Mouse (Mus musculus) heart, embryonic 10.5 days (tissue): Measurements from ENCODE around the gene Gdf11. TPM values are rescaled to one million over a fixed set of nuclear protein-coding genes. Genes with fewer than 3 reads are reported as not detected.

ENCODE experiments used
- DNase-seq: peaks from one replicate; pipeline ENCODE4 v3.0.0-alpha.2; 2017; ENCODE audit warnings: low spot score
- H3K27ac ChIP-seq: fragments of 300-500 bp; sonication (generic); 2 replicates; pipeline ENCODE4 v1.5.1; 2016; ENCODE audit warnings: mild to moderate bottlenecking
- H3K27me3 ChIP-seq: fragments of 300-500 bp; sonication (generic); 2 replicates; pipeline ENCODE4 v1.6.1; 2016; ENCODE audit warnings: mild to moderate bottlenecking; ENCODE audit not compliant: poor library complexity, insufficient read depth, severe bottlenecking
- H3K36me3 ChIP-seq: fragments of 300-500 bp; sonication (generic); 2 replicates; pipeline ENCODE4 v1.6.1; 2016; ENCODE audit warnings: mild to moderate bottlenecking, moderate library complexity
- H3K4me1 ChIP-seq: fragments of 300-500 bp; sonication (generic); 2 replicates; pipeline ENCODE4 v1.6.1; 2016; ENCODE audit warnings: mild to moderate bottlenecking
- H3K4me3 ChIP-seq: fragments of 300-500 bp; sonication (generic); 2 replicates; pipeline ENCODE4 v1.5.1; 2016; ENCODE audit warnings: mild to moderate bottlenecking, moderate library complexity
- H3K9me3 ChIP-seq: fragments of 300-500 bp; sonication (generic); 2 replicates; pipeline ENCODE4 v1.6.1; 2016; ENCODE audit warnings: mild to moderate bottlenecking, moderate library complexity
- WGBS: fragments of 180-500 bp; shearing (Covaris S2); methylation state at CpG from one replicate; pipeline ENCODE4 v1.1.7; 2016; 5-methylcytosine and 5-hydroxymethylcytosine counted together
- polyA plus RNA-seq: library from polyadenylated mRNA; unstranded; fragments of >200 nt; fragmentation: Nextera tagmentation; extraction: Ambion mirVana; gene quantifications from 2 replicates; pipeline ENCODE4 v1.2.1, GENCODE M21; 2016

Gene Gdf11
- polyA plus RNA-seq, 1 experiment from 2014 or later: 5.7 TPM

GRCm38 (mm10) chr10:128928356-128928755, 36.8 kb upstream of the Gdf11 start:
- Histone ChIP-seq H3K27me3 (peaks cover 48% of the 10 kb centered on the region), H3K4me1 (peaks cover 10% of the 10 kb centered on the region)
- DNase-seq: no peak

GRCm38 (mm10) chr10:128923935-128924334, 32.4 kb upstream of the Gdf11 start, which contains the start of gene Bloc1s1:
Gene Bloc1s1 (minus strand): TSS chr10:128924035.
- Histone ChIP-seq H3K4me3 (peak within 1 kb of the TSS; percentile 87), H3K4me1 (peaks cover 42% of the 10 kb centered on the region), H3K36me3 (no peaks in the 10 kb centered on the region), H3K27me3 (peaks cover 14% of the 10 kb centered on the region), H3K27ac (peak within 1 kb of the TSS; percentile 91), H3K9me3 (no peaks in the 10 kb centered on the region)
- WGBS: 66% methylated on average over 9 of the region's 9 CpGs
- no peak for DNase-seq

More at GRCm38 (mm10) chr10:128928356-128928755, 36.8 kb upstream of the Gdf11 start:
- 38% methylated on average over 4 of the region's 4 CpGs for WGBS
- no peak overlapping the region for H3K4me3 ChIP-seq
- H3K9me3 ChIP-seq: no peaks in the 10 kb centered on the region
- no peaks in the 10 kb centered on the region for H3K36me3 ChIP-seq
- H3K27ac ChIP-seq: no peak overlapping the region

GRCm38 (mm10) chr10:128923013-128923691, 31.6 kb upstream of the Gdf11 start:
- Histone ChIP-seq H3K4me1 (peaks cover 42% of the 10 kb centered on the region), H3K4me3 (peak overlapping the region; percentile 87), H3K27ac (peak overlapping the region; percentile 91), H3K27me3 (0 out of 2 replicates have a peak, but pooled peaks cover 10% of the 10 kb centered on the region), H3K36me3 (peaks cover 2% of the 10 kb centered on the region; the same call in 1 of the 2 replicates), H3K9me3 (no peaks in the 10 kb centered on the region)
- under 1% methylated on average over 42 of the region's 42 CpGs for WGBS
- DNase-seq: peak; percentile 96

DNA sequence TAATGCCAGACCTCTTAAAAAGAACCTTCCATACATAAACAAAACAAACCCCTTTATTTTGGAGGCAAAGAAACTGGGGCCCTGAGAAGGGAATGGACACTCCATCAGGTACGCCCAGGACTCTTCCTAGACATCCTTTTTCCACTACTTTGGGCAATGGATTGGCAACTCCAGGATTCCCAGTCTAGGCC, 31.2 kb upstream of the Gdf11 start, which contains the start of gene Rdh5:
TSS of gene Rdh5 (minus strand) at position 67 of the 191 bp plus-strand sequence.
- H3K4me3 ChIP-seq: peak within 1 kb of the TSS; percentile 87
- H3K9me3 ChIP-seq: no peaks in the 10 kb centered on the region
- H3K27me3 ChIP-seq: 0 out of 2 replicates have a peak, but pooled peaks cover 5% of the 10 kb centered on the region
- H3K27ac ChIP-seq: peak within 1 kb of the TSS; percentile 91
- H3K36me3 ChIP-seq: peaks cover 7% of the 10 kb centered on the region; the same call in 1 of the 2 replicates
- no peak for DNase-seq
- peaks cover 42% of the 10 kb centered on the region for H3K4me1 ChIP-seq
- WGBS: 6% methylated on average over 1 of the region's 1 CpGs

DNA sequence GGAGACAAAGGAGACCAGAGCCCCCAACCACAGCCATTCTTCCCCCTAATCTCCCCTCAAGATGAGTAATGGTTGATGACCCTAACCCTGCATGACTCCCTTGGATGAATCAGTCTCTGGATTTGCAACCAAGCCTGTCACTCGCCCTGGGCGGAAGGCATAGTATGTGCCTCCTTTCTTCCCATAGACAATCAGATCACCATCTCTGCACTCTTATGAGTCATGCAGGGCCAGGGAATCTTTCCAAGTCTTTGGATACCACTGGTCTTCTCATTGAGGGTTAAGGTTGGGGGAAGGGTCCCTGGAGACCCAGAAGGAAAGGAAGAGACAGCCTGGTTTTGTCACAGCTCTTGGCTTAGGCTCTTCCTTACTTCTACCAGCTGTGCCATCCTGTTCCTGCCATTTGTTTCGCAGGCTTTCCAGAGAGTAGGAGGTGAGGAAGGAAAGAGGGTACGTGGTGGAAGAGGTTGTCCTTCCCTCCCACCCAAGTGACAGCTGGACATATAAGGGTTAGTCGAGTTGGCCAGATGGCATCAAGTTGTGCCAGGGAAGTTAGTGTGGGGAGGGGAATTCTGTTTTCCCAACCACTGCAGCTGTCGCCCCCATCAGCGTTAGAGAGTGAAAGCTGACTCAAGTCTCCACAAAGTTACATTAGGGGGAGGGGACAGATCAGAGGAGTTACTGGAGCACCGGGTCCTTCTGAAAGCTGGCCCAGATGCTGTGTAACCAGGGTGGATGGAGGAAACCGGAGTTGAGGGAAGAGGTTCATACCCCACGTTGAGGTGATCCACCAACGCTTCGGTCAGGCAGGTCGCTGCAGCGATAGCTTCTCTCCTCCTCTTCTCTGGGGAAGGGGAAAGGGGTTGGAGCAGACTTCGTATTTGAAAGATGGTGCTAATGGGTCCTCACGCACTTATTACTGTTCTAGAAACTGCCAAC, 30.6 kb upstream of the Gdf11 start:
- H3K27ac ChIP-seq: peak overlapping the region; percentile 91

DNA sequence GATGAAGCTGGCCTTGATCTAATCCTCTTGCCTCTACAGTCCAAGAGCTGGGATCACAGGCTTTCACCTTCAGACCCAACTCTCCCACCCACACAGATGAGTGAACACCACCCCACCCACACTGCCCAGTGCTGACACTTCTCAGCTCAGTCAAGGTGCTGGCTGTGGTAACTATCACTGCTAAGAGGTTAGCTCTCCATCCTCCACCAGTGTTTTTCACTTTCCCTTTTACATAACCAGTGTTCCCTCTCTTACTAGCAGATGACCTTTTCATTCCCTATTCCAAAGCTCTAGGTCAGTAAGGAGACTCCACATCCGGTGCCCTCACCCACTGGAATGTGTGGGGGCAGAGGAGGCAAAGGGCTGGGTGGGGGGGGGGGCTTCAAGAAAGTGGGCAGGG, 29.7 kb upstream of the Gdf11 start:
- H3K9me3 ChIP-seq: no peaks in the 10 kb centered on the region
- no peak for DNase-seq
- H3K36me3 ChIP-seq: peaks cover 21% of the 10 kb centered on the region
- peaks cover 42% of the 10 kb centered on the region for H3K4me1 ChIP-seq
- H3K27me3 ChIP-seq: no peaks in the 10 kb centered on the region
- no peak overlapping the region for H3K4me3 ChIP-seq
- no peak overlapping the region for H3K27ac ChIP-seq
- 68% methylated on average over 1 of the region's 1 CpGs for WGBS

More for the DNA sequence above, 30.6 kb upstream of the Gdf11 start:
- Histone ChIP-seq H3K9me3 (no peaks in the 10 kb centered on the region), H3K4me3 (peak overlapping the region; percentile 87), H3K36me3 (peaks cover 12% of the 10 kb centered on the region), H3K27me3 (no peaks in the 10 kb centered on the region), H3K4me1 (peaks cover 42% of the 10 kb centered on the region)
- WGBS: 67% methylated on average over 16 of the region's 16 CpGs
- no peak for DNase-seq

GRCm38 (mm10) chr10:128920736-128921161, 29.2 kb upstream of the Gdf11 start:
- Histone ChIP-seq H3K9me3 (no peaks in the 10 kb centered on the region), H3K27me3 (no peaks in the 10 kb centered on the region), H3K36me3 (peaks cover 24% of the 10 kb centered on the region), H3K4me3 (no peak overlapping the region), H3K4me1 (peaks cover 42% of the 10 kb centered on the region), H3K27ac (no peak overlapping the region)
- WGBS: 65% methylated on average over 3 of the region's 3 CpGs
- DNase-seq: no peak

DNA sequence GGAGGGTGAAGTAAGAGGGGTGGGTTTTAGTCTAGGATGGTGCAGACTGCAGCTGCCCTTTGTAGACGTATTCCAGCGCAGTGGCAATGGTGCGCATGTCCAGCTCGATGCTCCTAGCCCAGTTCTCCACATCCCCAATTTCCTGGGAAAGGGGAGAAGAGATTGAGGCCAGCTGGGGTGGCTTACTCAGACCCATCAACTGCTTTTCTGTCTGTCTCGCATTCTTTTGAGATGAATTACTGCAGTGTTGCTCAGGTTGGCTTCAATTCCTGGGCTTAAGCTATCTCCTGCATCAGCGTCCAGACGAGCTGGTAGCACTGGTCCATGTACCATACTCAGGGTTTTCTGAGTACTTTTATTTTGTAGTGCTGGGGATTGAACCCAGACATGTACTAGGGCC, 28.4 kb upstream of the Gdf11 start:
- Histone ChIP-seq H3K4me3 (no peak overlapping the region), H3K4me1 (peaks cover 42% of the 10 kb centered on the region), H3K9me3 (no peaks in the 10 kb centered on the region), H3K27me3 (no peaks in the 10 kb centered on the region), H3K36me3 (peaks cover 28% of the 10 kb centered on the region), H3K27ac (no peak overlapping the region)
- 80% methylated on average over 7 of the region's 7 CpGs for WGBS
- no peak for DNase-seq

DNA sequence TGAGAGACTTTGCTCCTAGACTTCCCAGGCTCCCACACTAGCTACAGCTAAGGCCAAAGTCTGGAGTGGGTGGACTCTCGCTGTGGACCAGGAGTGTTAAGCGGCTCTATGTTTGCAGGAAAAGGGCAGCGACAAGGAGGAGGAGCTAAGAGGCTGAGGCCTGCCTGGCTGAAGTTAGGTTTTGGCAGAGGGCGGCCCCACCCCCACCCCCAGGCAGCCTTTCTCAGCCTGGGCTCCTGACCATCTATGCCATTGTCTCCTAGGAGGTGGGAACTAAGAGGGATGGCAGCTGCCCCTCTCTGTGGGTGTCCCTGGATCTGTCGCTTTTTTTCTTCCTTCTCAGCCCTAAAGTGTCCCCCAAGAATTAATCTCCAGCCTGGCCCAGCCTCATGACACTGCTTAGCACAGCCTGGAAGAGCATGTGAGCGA, 27.7 kb upstream of the Gdf11 start:
- WGBS: 29% methylated on average over 6 of the region's 6 CpGs
- peaks cover 42% of the 10 kb centered on the region for H3K4me1 ChIP-seq
- no peak overlapping the region for H3K4me3 ChIP-seq
- H3K36me3 ChIP-seq: peaks cover 35% of the 10 kb centered on the region
- no peaks in the 10 kb centered on the region for H3K9me3 ChIP-seq
- no peaks in the 10 kb centered on the region for H3K27me3 ChIP-seq
- no peak overlapping the region for H3K27ac ChIP-seq
- no peak for DNase-seq

GRCm38 (mm10) chr10:128918246-128918645, 26.7 kb upstream of the Gdf11 start:
- 79% methylated on average over 7 of the region's 7 CpGs for WGBS
- DNase-seq: no peak
- Histone ChIP-seq H3K27me3 (no peaks in the 10 kb centered on the region), H3K4me1 (peaks cover 36% of the 10 kb centered on the region), H3K36me3 (peaks cover 44% of the 10 kb centered on the region), H3K4me3 (no peak overlapping the region), H3K27ac (no peak overlapping the region), H3K9me3 (no peaks in the 10 kb centered on the region)

DNA sequence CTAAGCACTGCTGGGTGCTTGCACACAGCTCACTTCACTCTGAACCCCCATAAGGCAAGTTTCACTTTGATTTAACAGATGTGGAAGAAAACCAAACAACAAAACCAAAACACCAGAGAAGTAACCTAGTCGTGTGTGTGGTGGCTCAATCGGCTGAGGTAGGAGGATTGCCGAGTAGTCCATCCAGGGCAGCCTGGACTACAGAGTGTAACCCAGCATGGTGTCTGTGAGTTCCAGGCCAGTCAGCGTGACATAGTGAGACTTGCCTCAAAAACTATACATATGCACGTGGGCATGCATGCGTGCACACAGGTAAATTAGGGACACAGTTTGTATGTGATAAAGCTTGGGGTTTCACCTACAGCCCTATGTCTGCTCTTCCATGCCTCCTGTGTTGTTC, 25.9 kb upstream of the Gdf11 start:
- H3K36me3 ChIP-seq: peaks cover 53% of the 10 kb centered on the region

DNA sequence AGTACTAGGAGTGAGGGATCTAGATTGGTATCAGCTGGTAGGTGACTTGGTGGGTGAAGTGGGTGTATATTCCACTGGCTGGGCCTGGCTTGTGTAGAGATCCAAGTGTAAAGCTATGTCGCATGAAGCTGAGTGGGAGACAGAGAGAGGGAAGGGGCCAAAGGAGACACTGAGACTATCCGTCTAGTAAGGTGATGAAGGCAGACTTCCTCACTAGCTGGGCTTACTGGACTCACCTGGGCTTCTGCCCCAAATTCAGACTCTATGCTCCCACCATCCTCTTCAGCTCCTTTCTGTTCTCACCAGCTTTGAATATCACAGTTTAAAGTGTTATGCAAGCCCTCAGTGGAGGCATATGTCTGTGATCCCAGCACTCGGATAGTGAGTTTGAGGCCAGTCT, 25.1 kb upstream of the Gdf11 start:
- Histone ChIP-seq H3K4me1 (peaks cover 33% of the 10 kb centered on the region), H3K9me3 (no peaks in the 10 kb centered on the region), H3K27ac (no peak overlapping the region), H3K27me3 (no peaks in the 10 kb centered on the region), H3K4me3 (no peak overlapping the region), H3K36me3 (peaks cover 60% of the 10 kb centered on the region)
- no peak for DNase-seq
- WGBS: 85% methylated on average over 3 of the region's 3 CpGs

More for the DNA sequence above, 25.9 kb upstream of the Gdf11 start:
- Histone ChIP-seq H3K27ac (no peak overlapping the region), H3K27me3 (no peaks in the 10 kb centered on the region), H3K4me1 (peaks cover 37% of the 10 kb centered on the region), H3K4me3 (no peak overlapping the region), H3K9me3 (no peaks in the 10 kb centered on the region)
- no peak for DNase-seq
- WGBS: 89% methylated on average over 6 of the region's 6 CpGs

DNA sequence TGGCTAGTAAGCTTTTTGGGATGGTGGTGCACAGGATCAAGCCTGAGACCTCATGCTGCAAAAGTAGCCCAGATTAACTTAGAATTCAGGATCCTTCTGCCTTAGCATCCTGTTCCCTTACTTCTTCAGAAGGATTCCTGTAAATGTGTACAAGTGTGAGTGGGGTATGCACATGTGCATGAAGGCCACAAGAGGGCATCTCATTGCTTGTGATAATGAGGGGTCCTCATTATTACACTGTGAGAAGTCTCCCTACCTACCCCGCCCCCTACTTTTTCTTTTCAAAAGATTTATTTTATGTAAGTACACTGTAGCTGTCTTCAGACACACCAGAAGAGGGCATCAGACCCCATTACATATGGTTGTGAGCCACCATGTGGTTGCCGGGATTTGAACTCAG, 24.0 kb upstream of the Gdf11 start:
- H3K4me1 ChIP-seq: peaks cover 34% of the 10 kb centered on the region
- H3K4me3 ChIP-seq: no peak overlapping the region
- H3K9me3 ChIP-seq: no peaks in the 10 kb centered on the region
- H3K27me3 ChIP-seq: no peaks in the 10 kb centered on the region
- WGBS: 92% methylated on average over 2 of the region's 2 CpGs
- no peak overlapping the region for H3K27ac ChIP-seq
- no peak for DNase-seq
- peaks cover 67% of the 10 kb centered on the region for H3K36me3 ChIP-seq
